In the genomic region with DNA sequence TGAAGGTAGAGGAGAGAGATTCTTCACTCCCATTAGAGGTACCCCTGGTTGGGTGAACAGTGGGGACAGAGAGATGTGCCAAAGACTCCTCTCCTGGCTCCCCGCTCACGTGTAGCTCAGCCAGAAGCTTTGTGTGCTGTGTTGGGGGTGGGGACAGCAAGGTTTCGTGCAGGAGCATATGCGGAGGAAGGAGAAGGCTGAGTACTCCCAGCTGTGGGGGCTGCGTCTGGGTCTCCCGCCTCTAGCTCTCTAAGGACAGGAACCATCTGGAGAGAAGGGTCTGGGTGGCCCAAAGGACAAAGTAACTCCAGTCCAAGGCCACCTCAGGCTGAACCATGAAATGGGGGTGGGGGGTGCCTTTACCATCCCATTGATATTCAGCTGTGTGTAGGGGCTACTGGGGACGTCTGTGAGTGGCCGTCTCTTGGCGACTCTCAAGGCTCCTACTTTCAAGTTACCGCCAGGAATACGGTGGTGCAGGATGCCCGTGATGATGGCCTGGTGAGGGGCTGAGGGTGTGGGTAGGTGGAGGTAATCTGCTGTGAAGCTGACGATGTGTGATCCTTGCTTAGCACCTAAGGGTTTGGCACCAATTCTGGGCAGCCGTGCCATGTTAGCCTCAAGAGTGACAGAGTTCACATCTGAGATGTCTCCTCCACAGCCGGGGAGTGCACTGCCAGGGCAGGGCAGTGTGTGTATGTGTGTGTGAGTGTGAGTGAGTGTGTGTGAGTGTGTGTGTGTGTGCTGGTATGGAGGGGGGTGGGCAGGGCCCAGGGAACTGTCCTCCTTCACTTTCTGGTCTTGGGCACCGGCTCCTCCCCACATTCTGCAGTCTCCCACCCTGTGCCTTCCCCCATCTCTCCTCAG, we compare ENCODE assay signal across 15 mouse cellular contexts. TPM values are rescaled to one million over a fixed set of nuclear protein-coding genes. Genes with fewer than 3 reads are reported as not detected.
DNase-seq lines count a peak whose midpoint lies in the region; ATAC-seq and TF ChIP-seq lines count a peak whose summit lies in the region.
"Had no signal": no experiment of that assay in that cellular context is flagged by ENCODE, and none has a peak within 500 bp of the region (broad histone marks: within the 10 kb centered on the region; RNA-seq: fewer than 3 reads in every experiment).

No protein-coding gene starts in this region.

- no peaks in the 10 kb centered on the region for H3K27me3 ChIP-seq in limb, embryonic 11.5 days (ENCODE audit: control insufficient read depth, insufficient read depth, low read length)
- H3K27me3 ChIP-seq in testis, adult 2 months (ENCODE audit: control insufficient read depth, insufficient read depth, low read length): no peaks in the 10 kb centered on the region
- H3K27me3 ChIP-seq: forebrain, embryonic 15.5 days; liver, embryonic 13.5 days had no signal

- H3K9me3 ChIP-seq in limb, embryonic 11.5 days (ENCODE audit: control insufficient read depth, low read length): no peaks in the 10 kb centered on the region
- H3K9me3 ChIP-seq: forebrain, embryonic 15.5 days; liver, embryonic 13.5 days had no signal

- H3K27ac ChIP-seq in gastrocnemius, adult 2 months: peak overlapping the region; percentile 31; the same call in 1 of the 2 replicates
- H3K27ac ChIP-seq in layer of hippocampus, adult 2 months: peak overlapping the region; percentile 6; the same call in 1 of the 2 replicates
- H3K27ac ChIP-seq in limb, embryonic 11.5 days (replicated peaks; ENCODE audit: low read depth, low read length): peak overlapping the region; percentile 79
- H3K27ac ChIP-seq in testis, adult 2 months (ENCODE audit: control insufficient read depth, insufficient read depth, low read depth, low read length): peak overlapping the region; percentile 72
- H3K27ac ChIP-seq: forebrain, embryonic 15.5 days; liver, embryonic 13.5 days had no signal

- no peak for DNase-seq in gastrocnemius, adult 2 months
- DNase-seq in gastrocnemius, postnatal 25 days: no peak
- DNase-seq in layer of hippocampus, adult 2 months (ENCODE audit: low spot score in 2 of 2): no peak
- no peak for DNase-seq in layer of hippocampus, postnatal 10 days (ENCODE audit: low spot score in 2 of 2)
- peak; percentile 65 for DNase-seq in limb, embryonic 11.5 days (ENCODE audit: low spot score)
- DNase-seq in adrenal gland, postnatal 25 days: no peak
- DNase-seq in cerebellum, adult 8-10 months: no peak
- DNase-seq: adrenal gland, postnatal 14 days; cerebellum, postnatal 36 days; layer of hippocampus, postnatal 36 days; liver, embryonic 13.5 days; spleen, adult 18-20 months had no signal

- H3K36me3 ChIP-seq in limb, embryonic 11.5 days (ENCODE audit: control insufficient read depth, insufficient read depth, low read length): peaks cover 10% of the 10 kb centered on the region
- H3K36me3 ChIP-seq in testis, adult 2 months (ENCODE audit: control insufficient read depth, insufficient read depth, low read length): no peaks in the 10 kb centered on the region

- peaks cover 13% of the 10 kb centered on the region; the same call in 1 of the 2 replicates for H3K4me1 ChIP-seq in limb, embryonic 11.5 days (ENCODE audit: control insufficient read depth, insufficient read depth, low read length)
- peaks cover 1% of the 10 kb centered on the region for H3K4me1 ChIP-seq in testis, adult 2 months (ENCODE audit: control insufficient read depth, insufficient read depth, low read length)
- H3K4me1 ChIP-seq: forebrain, embryonic 15.5 days had no signal

- ATAC-seq in limb, embryonic 11.5 days (ENCODE audit: insufficient number of reproducible peaks, low FRiP score, low TSS enrichment, low read depth): 0 out of 2 replicates have a peak, but pooled peaks have one; percentile 37
- ATAC-seq: forebrain, embryonic 15.5 days had no signal

- TF ChIP-seq CTCF in gastrocnemius, adult 2 months (IDR thresholded peaks at IDR 0.05): no peak
- no peak for TF ChIP-seq CTCF in layer of hippocampus, adult 2 months (conservative IDR thresholded peaks at IDR 0.05)
- TF ChIP-seq CTCF in testis, adult 2 months (IDR thresholded peaks at IDR 0.05; ENCODE audit: control insufficient read depth, insufficient read depth, insufficient replicate concordance, low read depth, low read length): no peak

- peak overlapping the region; percentile 55 for H3K9ac ChIP-seq in limb, embryonic 11.5 days (ENCODE audit: low read length)
- H3K9ac ChIP-seq: forebrain, embryonic 15.5 days; liver, embryonic 13.5 days had no signal

- intact Hi-C loops in gastrocnemius, adult 2 months (cut with DNase I): no loop called here

- peak overlapping the region; percentile 24; the same call in 1 of the 2 replicates for H3K4me2 ChIP-seq in limb, embryonic 11.5 days (ENCODE audit: low read depth, severe bottlenecking)
- H3K4me2 ChIP-seq: forebrain, embryonic 15.5 days; liver, embryonic 13.5 days had no signal

- H3K4me3 ChIP-seq in gastrocnemius, adult 2 months: no peak overlapping the region
- H3K4me3 ChIP-seq in layer of hippocampus, adult 2 months: no peak overlapping the region
- 0 out of 2 replicates have a peak overlapping the region, but pooled peaks have one; percentile 5 for H3K4me3 ChIP-seq in limb, embryonic 11.5 days (ENCODE audit: low read depth, low read length)
- H3K4me3 ChIP-seq in testis, adult 2 months (ENCODE audit: control insufficient read depth, low read depth, low read length): peak overlapping the region; percentile 62
- H3K4me3 ChIP-seq: forebrain, embryonic 15.5 days; liver, embryonic 13.5 days had no signal

- TF ChIP-seq POLR2A in testis, adult 2 months (IDR thresholded peaks at IDR 0.05; ENCODE audit: control insufficient read depth, low read depth, low read length): no peak; the same call in 1 of the 2 replicates

- 39% methylated on average over 16 of the region's 16 CpGs for WGBS in limb, embryonic 11.5 days

RNA-seq across cellular contexts. Expression of a gene that starts 1.2 kb away (rescaled TPM):
- under 1 TPM; 0.20 to 0.36 TPM for total RNA-seq in gastrocnemius, adult 2 months (2021)
- under 1 TPM; 0.31 to 0.32 TPM for total RNA-seq in gastrocnemius, postnatal 25 days (2021)
- under 1 TPM in 1 of 2 experiments, not detected in 1; 0.54 TPM for total RNA-seq in layer of hippocampus, adult 2 months (2021)
- total RNA-seq in layer of hippocampus, postnatal 10 days (2021): not detected
- 4.2 and 5.6 TPM in 2 replicates for polyA plus RNA-seq in limb, embryonic 11.5 days (2014; fragmentation: Nextera tagmentation; extraction: Ambion mirVana)
- polyA plus RNA-seq in testis, adult 2 months (2012; rRNA removed): 8.5 and 10.4 TPM in 2 replicates
- total RNA-seq in adrenal gland, postnatal 25 days (2021): 0.27 TPM in 1 of 2 replicates, not detected in the other
- total RNA-seq: midbrain, postnatal 0 days had no signal

RNA-seq across cellular contexts. Expression of a gene that starts 10.2 kb away (rescaled TPM):
- 10 to 100 TPM; 23.7 to 32.4 TPM for total RNA-seq in gastrocnemius, adult 2 months (2021)
- 10 to 100 TPM; 22.3 to 31.3 TPM for total RNA-seq in gastrocnemius, postnatal 25 days (2021)
- total RNA-seq in layer of hippocampus, adult 2 months (2021): 10 to 100 TPM; 50.6 to 53.3 TPM
- total RNA-seq in layer of hippocampus, postnatal 10 days (2021): 10 to 100 TPM; 41.1 to 43.3 TPM
- polyA plus RNA-seq in limb, embryonic 11.5 days (2014; fragmentation: Nextera tagmentation; extraction: Ambion mirVana): 68.2 and 73.1 TPM in 2 replicates
- 16.4 and 17.5 TPM in 2 replicates for polyA plus RNA-seq in testis, adult 2 months (2012; rRNA removed)
- 40.6 and 44.5 TPM in 2 replicates for total RNA-seq in adrenal gland, postnatal 25 days (2021)

RNA-seq across cellular contexts. Expression of a gene that starts 40.2 kb away (rescaled TPM):
- 100 to 1,000 TPM; 143 to 146 TPM for total RNA-seq in gastrocnemius, adult 2 months (2021)
- 10 to 100 TPM; 52.2 to 90.7 TPM for total RNA-seq in gastrocnemius, postnatal 25 days (2021)
- 10 to 100 TPM; 39.8 to 54.8 TPM for total RNA-seq in layer of hippocampus, adult 2 months (2021)
- 10 to 100 TPM; 28.4 to 33.9 TPM for total RNA-seq in layer of hippocampus, postnatal 10 days (2021)
- 3.5 and 4.0 TPM in 2 replicates for polyA plus RNA-seq in limb, embryonic 11.5 days (2014; fragmentation: Nextera tagmentation; extraction: Ambion mirVana)
- polyA plus RNA-seq in testis, adult 2 months (2012; rRNA removed): 51.4 TPM in 2 replicates
- 98.7 and 131 TPM in 2 replicates for total RNA-seq in adrenal gland, postnatal 25 days (2021)

Comparison
In these comparisons a context has a peak if more than half of its experiments do, and no peak if none do; other contexts are left out.
1. H3K27ac ChIP-seq: peak in every context shown above with its lines; median percentile 79 in limb, embryonic 11.5 days; 72 in testis, adult 2 months; 31 in gastrocnemius, adult 2 months; 6 in layer of hippocampus, adult 2 months.
2. H3K4me3 ChIP-seq: peak in limb, embryonic 11.5 days (single experiment) and testis, adult 2 months (single experiment); none in gastrocnemius, adult 2 months (single experiment) and layer of hippocampus, adult 2 months (single experiment).